Mouse (Mus musculus) olfactory bulb, adult 2 months (tissue): ENCODE data around the gene Dusp19.

ENCODE experiments used
- CTCF ChIP-seq: fragments of 200-500 bp; IDR thresholded peaks from 2 replicates; pipeline ENCODE4 v1.5.1; 2012; ENCODE audit warnings: low read depth, mild to moderate bottlenecking, low read length, moderate library complexity; ENCODE audit not compliant: insufficient read depth
- POLR2A ChIP-seq: fragments of 200-500 bp; IDR thresholded peaks from 2 replicates; pipeline ENCODE4 v1.6.1; 2012; ENCODE audit warnings: mild to moderate bottlenecking, low read depth, low read length, moderate library complexity; ENCODE audit not compliant: insufficient read depth

GRCm38 (mm10) chr2:80621921-80622320 lies 5.1 kb downstream of the Dusp19 start:
- no peak for TF ChIP-seq CTCF
- TF ChIP-seq POLR2A = no peak
